Mouse (Mus musculus) cerebellum, adult 2 months (tissue): ENCODE results near the gene Tdrd9. TPM values are rescaled to one million over a fixed set of nuclear protein-coding genes. Genes with fewer than 3 reads are reported as not detected.

Source experiments
- DNase-seq, 2 experiments: peaks; one replicate each; pipeline ENCODE4 v3.0.0; 2021
- H3K27ac ChIP-seq: fragments of 200-500 bp; 2 replicates; pipeline ENCODE4 v1.5.1; 2012; ENCODE audit warnings: low read length, control low read depth, inconsistent platforms; ENCODE audit not compliant: insufficient read depth
- H3K27me3 ChIP-seq: fragments of 200-500 bp; 2 replicates; pipeline ENCODE4 v1.6.1; 2012; ENCODE audit warnings: inconsistent platforms, mild to moderate bottlenecking, low read length, moderate library complexity; ENCODE audit not compliant: control insufficient read depth, insufficient read depth
- H3K4me1 ChIP-seq: fragments of 200-500 bp; 2 replicates; pipeline ENCODE4 v1.6.1; 2011; ENCODE audit warnings: low read length; ENCODE audit not compliant: control insufficient read depth, insufficient read depth
- H3K4me3 ChIP-seq: fragments of 200-500 bp; replicated peaks from 2 replicates; pipeline ENCODE3; 2011; ENCODE audit warnings: mild to moderate bottlenecking, low read depth, low read length, control low read depth; ENCODE audit not compliant: insufficient read depth
- CTCF ChIP-seq: fragments of 200-500 bp; IDR thresholded peaks from 2 replicates; pipeline ENCODE4 v1.5.1; 2011; ENCODE audit warnings: low read depth, mild to moderate bottlenecking, control low read depth, low read length, moderate library complexity, borderline replicate concordance; ENCODE audit not compliant: insufficient read depth
- POLR2A ChIP-seq: fragments of 200-500 bp; IDR thresholded peaks from 2 replicates; pipeline ENCODE4 v1.6.1; 2011; ENCODE audit warnings: low read length, control low read depth, borderline replicate concordance; ENCODE audit not compliant: insufficient read depth
- WGBS: fragments of 180-500 bp; shearing (Covaris S2); methylation state at CpG from one replicate; pipeline ENCODE4 v1.1.7; 2018; 5-methylcytosine and 5-hydroxymethylcytosine counted together
- polyA plus RNA-seq: library from polyadenylated mRNA; depleted of rRNA; stranded (reverse); fragments of >200 nt; gene quantifications from 2 replicates; pipeline ENCODE4 v1.2.3, GENCODE M21; 2012

Gene Tdrd9
- polyA plus RNA-seq, 1 experiment = 0.21 TPM

GRCm38 (mm10) chr12:111972504-111972903 lies 1.1 kb downstream of the Tdrd9 start:
- no peak for DNase-seq
- Histone ChIP-seq H3K4me3 (no peak overlapping the region), H3K27ac (no peak overlapping the region), H3K27me3 (no peaks in the 10 kb centered on the region), H3K4me1 (no peaks in the 10 kb centered on the region)
- TF ChIP-seq POLR2A (no peak), CTCF (no peak)
- WGBS = 86% methylated on average over 10 of the region's 10 CpGs

- WGBS = 75% methylated on average over 6 of the region's 6 CpGs
- TF ChIP-seq POLR2A = no peak
- TF ChIP-seq CTCF = no peak
- no peaks in the 10 kb centered on the region for H3K4me1 ChIP-seq
- no peak for DNase-seq
- H3K27ac ChIP-seq = no peak overlapping the region
- H3K4me3 ChIP-seq = no peak overlapping the region
- H3K27me3 ChIP-seq = no peaks in the 10 kb centered on the region
Measured at GRCm38 (mm10) chr12:111974578-111974977, 3.2 kb downstream of the Tdrd9 start.

- H3K4me1 ChIP-seq = no peaks in the 10 kb centered on the region
- WGBS = 32% methylated on average over 6 of the region's 6 CpGs
- no peak for TF ChIP-seq POLR2A
- TF ChIP-seq CTCF = no peak
- H3K27me3 ChIP-seq = no peaks in the 10 kb centered on the region
- no peak overlapping the region for H3K4me3 ChIP-seq
- no peak for DNase-seq
- H3K27ac ChIP-seq = no peak overlapping the region
Measured at GRCm38 (mm10) chr12:111977138-111977537, 5.8 kb downstream of the Tdrd9 start.

DNA sequence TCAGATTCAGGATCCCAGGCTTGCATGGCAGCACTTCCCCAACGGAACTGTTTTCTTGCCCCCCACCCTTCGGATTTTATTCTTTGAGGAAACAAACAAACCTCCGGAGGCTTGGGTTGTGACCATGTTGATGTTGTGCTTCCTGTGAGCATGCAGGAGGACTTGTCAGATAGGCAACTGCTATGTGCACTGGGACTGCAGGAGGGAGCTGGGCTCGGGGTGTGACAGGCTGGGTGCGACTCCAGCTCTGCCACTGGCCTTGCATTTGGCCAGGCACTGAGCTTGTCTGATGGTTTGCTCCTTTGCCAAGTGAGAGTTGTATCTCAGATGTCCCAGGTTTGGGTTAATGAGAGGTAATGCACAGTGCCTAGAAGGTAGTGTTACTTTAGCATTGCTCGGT lies 6.9 kb downstream of the Tdrd9 start:
- 73% methylated on average over 6 of the region's 6 CpGs for WGBS
- no peaks in the 10 kb centered on the region for H3K4me1 ChIP-seq
- no peak overlapping the region for H3K27ac ChIP-seq
- no peak overlapping the region for H3K4me3 ChIP-seq
- DNase-seq = no peak
- H3K27me3 ChIP-seq = no peaks in the 10 kb centered on the region
- TF ChIP-seq POLR2A (no peak), CTCF (no peak)

- Histone ChIP-seq H3K27ac (no peak within 1 kb of the TSS), H3K4me1 (no peaks in the 10 kb centered on the region), H3K4me3 (no peak within 1 kb of the TSS), H3K27me3 (no peaks in the 10 kb centered on the region)
- 50% methylated on average over 6 of the region's 6 CpGs for WGBS
- DNase-seq = no peak
- TF ChIP-seq CTCF = no peak
- TF ChIP-seq POLR2A = no peak
Measured at GRCm38 (mm10) chr12:111980887-111981367, 9.6 kb downstream of the Tdrd9 start, which contains the start of gene Rd3l. Rd3l (minus strand) TSS chr12:111981317.

- no peak for TF ChIP-seq POLR2A
- no peak for TF ChIP-seq CTCF
- H3K27ac ChIP-seq = no peak overlapping the region
- H3K27me3 ChIP-seq = no peaks in the 10 kb centered on the region
- H3K4me1 ChIP-seq = no peaks in the 10 kb centered on the region
- no peak for DNase-seq
- H3K4me3 ChIP-seq = no peak overlapping the region
- 58% methylated on average over 8 of the region's 8 CpGs for WGBS
Measured at GRCm38 (mm10) chr12:111981831-111982230, 10.5 kb downstream of the Tdrd9 start.

DNA sequence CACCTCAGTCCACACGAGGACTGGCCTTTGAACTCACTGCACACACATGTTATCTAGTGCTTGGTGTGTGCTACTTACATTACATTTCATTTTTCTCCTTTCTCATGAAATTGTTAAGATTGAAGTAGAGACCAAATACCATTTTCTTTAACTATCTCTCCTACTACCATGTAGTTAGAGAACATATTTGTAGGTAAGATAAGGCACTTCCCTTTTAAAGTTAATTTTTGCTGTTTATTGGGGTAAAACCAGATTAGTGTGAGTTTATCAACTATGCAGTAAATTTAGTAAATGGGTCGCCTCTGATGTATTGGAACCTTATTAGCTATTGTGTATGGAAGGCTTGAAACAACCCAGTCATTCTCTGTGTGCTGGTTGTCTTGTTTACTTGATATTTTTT lies 11.8 kb downstream of the Tdrd9 start:
- Histone ChIP-seq H3K27ac (no peak overlapping the region), H3K27me3 (no peaks in the 10 kb centered on the region), H3K4me3 (no peak overlapping the region), H3K4me1 (no peaks in the 10 kb centered on the region)
- DNase-seq = no peak
- TF ChIP-seq CTCF = no peak
- 83% methylated on average over 2 of the region's 2 CpGs for WGBS

- no peaks in the 10 kb centered on the region for H3K27me3 ChIP-seq
- no peak overlapping the region for H3K4me3 ChIP-seq
- H3K4me1 ChIP-seq = no peaks in the 10 kb centered on the region
- no peak for DNase-seq
- 41% methylated on average over 9 of the region's 9 CpGs for WGBS
- no peak for TF ChIP-seq CTCF
- no peak for TF ChIP-seq POLR2A
- H3K27ac ChIP-seq = no peak overlapping the region
Measured at GRCm38 (mm10) chr12:111986756-111987155, 15.4 kb downstream of the Tdrd9 start.
